Mouse (Mus musculus) limb, embryonic 14.5 days (tissue): Measurements from ENCODE around the gene Chchd2. TPM values are rescaled to one million over a fixed set of nuclear protein-coding genes. Genes with fewer than 3 reads are reported as not detected.
"Not testable (repeated sequence)": the region's sequence is repeated elsewhere in the genome, so short reads cannot be mapped to it uniquely, and the experiment has no call there.

Experiments
- ATAC-seq: fragments of 200-750 bp; cut with Nextera tagmentation; 2 replicates; pipeline ENCODE4 v1.8.0; 2017; ENCODE audit warnings: low read depth, moderate number of reproducible peaks, moderate TSS enrichment; ENCODE audit not compliant: low FRiP score
- DNase-seq: peaks from one replicate; pipeline ENCODE4 v3.0.0-alpha.2; 2015; ENCODE audit warnings: low spot score
- H3K27ac ChIP-seq: fragments of 300-500 bp; sonication (generic); replicated peaks from 2 replicates; pipeline ENCODE4 v1.5.1; 2014; ENCODE audit warnings: low read depth, mild to moderate bottlenecking, low read length, moderate library complexity, mixed read lengths
- H3K27me3 ChIP-seq: fragments of 300-500 bp; sonication (generic); 2 replicates; pipeline ENCODE4 v1.6.1; 2014; ENCODE audit warnings: low read length, mixed read lengths; ENCODE audit not compliant: control insufficient read depth, insufficient read depth
- H3K36me3 ChIP-seq: fragments of 300-500 bp; sonication (generic); 2 replicates; pipeline ENCODE4 v1.6.1; 2014; ENCODE audit warnings: mild to moderate bottlenecking, low read length, moderate library complexity, mixed read lengths; ENCODE audit not compliant: control insufficient read depth, insufficient read depth
- H3K4me1 ChIP-seq: fragments of 300-500 bp; sonication (generic); 2 replicates; pipeline ENCODE4 v1.6.1; 2014; ENCODE audit warnings: antibody characterized with exemption, low read length, mixed read lengths; ENCODE audit not compliant: control insufficient read depth, insufficient read depth
- H3K4me2 ChIP-seq: fragments of 300-500 bp; sonication (generic); replicated peaks from 2 replicates; pipeline ENCODE4 v1.6.1; 2014; ENCODE audit warnings: low read depth, mild to moderate bottlenecking, low read length, moderate library complexity; ENCODE audit not compliant: severe bottlenecking
- H3K4me3 ChIP-seq: fragments of 300-500 bp; sonication (generic); replicated peaks from 2 replicates; pipeline ENCODE4 v1.5.1; 2014; ENCODE audit warnings: low read length
- H3K9ac ChIP-seq: fragments of 300-500 bp; sonication (generic); 2 replicates; pipeline ENCODE4 v1.6.1; 2014; ENCODE audit warnings: mild to moderate bottlenecking, low read depth, low read length, moderate library complexity; ENCODE audit not compliant: severe bottlenecking
- H3K9me3 ChIP-seq: fragments of 300-500 bp; sonication (generic); 2 replicates; pipeline ENCODE4 v1.6.1; 2016; ENCODE audit warnings: low read length; ENCODE audit not compliant: control insufficient read depth
- POLR2A ChIP-seq: fragments of 200-500 bp; IDR thresholded peaks from 2 replicates; pipeline ENCODE4 v1.8.0; 2012; ENCODE audit warnings: inconsistent platforms, mild to moderate bottlenecking, moderate library complexity, borderline replicate concordance; ENCODE audit not compliant: insufficient read depth, insufficient read length; ENCODE audit errors: extremely low read depth
- WGBS: fragments of 180-500 bp; shearing (Covaris S2); extraction: QIAGEN DNeasy Blood & Tissue Kit; methylation state at CpG from one replicate; pipeline ENCODE4 v1.1.7; 2014; 5-methylcytosine and 5-hydroxymethylcytosine counted together
- polyA plus RNA-seq, 2 experiments: library from polyadenylated mRNA; depleted of rRNA in 1 of 2; stranded (reverse) in 1 of 2; unstranded in 1 of 2; fragments of >200 nt; fragmentation: Nextera tagmentation in 1 of 2; extraction: Ambion mirVana in 1 of 2; gene quantifications; 2 replicates each; pipeline versions ENCODE4 v1.2.1 to v1.2.3; 2012 to 2014

Chchd2 gene
- polyA plus RNA-seq, 2 experiments, result 773 to 959 TPM

GRCm38 (mm10) chr5:129895198-129896088 is 8.2 kb upstream of the Chchd2 start, which contains the start of gene Zbed5:
Gene Zbed5, plus strand, starts transcription at chr5:129895723.
- H3K9ac ChIP-seq, result peak within 1 kb of the TSS; percentile 66
- H3K27ac ChIP-seq, result 0 out of 2 replicates have a peak within 1 kb of the TSS, but pooled peaks have one; percentile 6
- ATAC-seq (peak; percentile 99), DNase-seq (peak; percentile 96)
- H3K9me3 ChIP-seq, result no peaks in the 10 kb centered on the region
- TF ChIP-seq POLR2A, result no peak
- H3K4me3 ChIP-seq, result peak within 1 kb of the TSS; percentile 64
- H3K4me1 ChIP-seq, result peaks cover 7% of the 10 kb centered on the region
- peak within 1 kb of the TSS; percentile 76 for H3K4me2 ChIP-seq
- WGBS, result 1% methylated on average over 42 of the region's 44 CpGs
- no peaks in the 10 kb centered on the region for H3K36me3 ChIP-seq
- H3K27me3 ChIP-seq, result no peaks in the 10 kb centered on the region

GRCm38 (mm10) chr5:129890390-129890789 is 3.1 kb upstream of the Chchd2 start:
- not testable (repeated sequence) for DNase-seq, H3K27me3 ChIP-seq, H3K9ac ChIP-seq, H3K4me3 ChIP-seq, H3K4me2 ChIP-seq, ATAC-seq, H3K9me3 ChIP-seq, H3K36me3 ChIP-seq, H3K27ac ChIP-seq
- 86% methylated on average over 4 of the region's 7 CpGs for WGBS
- peaks cover 11% of the 10 kb centered on the region; the same call in 1 of the 2 replicates for H3K4me1 ChIP-seq

- Histone ChIP-seq H3K27me3 (no peaks in the 10 kb centered on the region), H3K4me3 (peak overlapping the region; percentile 81), H3K9me3 (no peaks in the 10 kb centered on the region), H3K27ac (no peak overlapping the region), H3K4me1 (peaks cover 7% of the 10 kb centered on the region; the same call in 1 of the 2 replicates), H3K9ac (peak overlapping the region; percentile 88), H3K36me3 (peaks cover 24% of the 10 kb centered on the region), H3K4me2 (peak overlapping the region; percentile 82)
- ATAC-seq (no peak), DNase-seq (no peak)
- 35% methylated on average over 10 of the region's 10 CpGs for WGBS
- no peak for TF ChIP-seq POLR2A
Observed at GRCm38 (mm10) chr5:129886271-129886670, 999 bp downstream of the Chchd2 start.

GRCm38 (mm10) chr5:129879888-129880287 is 7.4 kb downstream of the Chchd2 start:
- H3K4me3 ChIP-seq, result no peak overlapping the region
- H3K4me1 ChIP-seq, result no peaks in the 10 kb centered on the region
- H3K27ac ChIP-seq, result no peak overlapping the region
- H3K9me3 ChIP-seq, result no peaks in the 10 kb centered on the region
- WGBS, result 71% methylated on average over 3 of the region's 3 CpGs
- DNase-seq (no peak), ATAC-seq (no peak)
- no peaks in the 10 kb centered on the region for H3K27me3 ChIP-seq
- no peak for TF ChIP-seq POLR2A
- H3K4me2 ChIP-seq, result no peak overlapping the region
- no peak overlapping the region for H3K9ac ChIP-seq
- H3K36me3 ChIP-seq, result peaks cover 36% of the 10 kb centered on the region

GRCm38 (mm10) chr5:129878946-129879345 is 8.3 kb downstream of the Chchd2 start:
- TF ChIP-seq POLR2A, result no peak
- H3K4me2 ChIP-seq, result no peak overlapping the region
- H3K27ac ChIP-seq, result no peak overlapping the region
- H3K27me3 ChIP-seq, result no peaks in the 10 kb centered on the region
- WGBS, result 46% methylated on average over 2 of the region's 2 CpGs
- ATAC-seq (no peak), DNase-seq (peak; percentile 37)
- H3K9me3 ChIP-seq, result no peaks in the 10 kb centered on the region
- H3K9ac ChIP-seq, result no peak overlapping the region
- no peak overlapping the region for H3K4me3 ChIP-seq
- no peaks in the 10 kb centered on the region for H3K4me1 ChIP-seq
- peaks cover 29% of the 10 kb centered on the region for H3K36me3 ChIP-seq
